In genomic region chr4:52726625-52727297, GRCm38 (mm10) we compare ENCODE assay signal across 8 mouse cellular contexts.
DNase-seq lines count a peak whose midpoint lies in the region; ATAC-seq lines count a peak whose summit lies in the region.

No protein-coding gene starts in this region.

- no peak overlapping the region for H3K4me2 ChIP-seq in liver, embryonic 11.5 days
- peak overlapping the region; percentile 29; the same call in 1 of the 2 replicates for H3K4me2 ChIP-seq in hindbrain, embryonic 14.5 days (replicated peaks)
- H3K4me2 ChIP-seq in midbrain, embryonic 16.5 days (ENCODE audit: low read length), result peak overlapping the region; percentile 32; the same call in 1 of the 2 replicates

- no peak overlapping the region for H3K27ac ChIP-seq in liver, embryonic 11.5 days (ENCODE audit: low read depth, low read length)
- H3K27ac ChIP-seq in forebrain, embryonic 10.5 days, result no peak overlapping the region
- H3K27ac ChIP-seq in hindbrain, embryonic 14.5 days, result peak overlapping the region; percentile 64
- peak overlapping the region; percentile 47 for H3K27ac ChIP-seq in midbrain, embryonic 16.5 days (ENCODE audit: low read length)

- DNase-seq in liver, result peak; percentile 42
- no peak for DNase-seq in liver, embryonic 11.5 days (ENCODE audit: low spot score)
- peak; percentile 61 for DNase-seq in brain, embryonic 18.5 days (ENCODE audit: low read depth, low spot score)
- peak; percentile 56 for DNase-seq in forebrain, embryonic 10.5 days (ENCODE audit: extremely low spot score, low spot score)
- DNase-seq in hindbrain, embryonic 14.5 days (ENCODE audit: low spot score), result peak; percentile 97
- peak; percentile 77 to 88 for DNase-seq in left cerebral cortex, postnatal 14 days (ENCODE audit: low spot score in 2 of 2)
- peak; percentile 34 for DNase-seq in testis, postnatal 14 days (ENCODE audit: low spot score)

- 27% methylated on average over 14 of the region's 14 CpGs for WGBS in liver, embryonic 11.5 days
- WGBS in forebrain, embryonic 10.5 days, result 33% methylated on average over 14 of the region's 14 CpGs
- WGBS in hindbrain, embryonic 14.5 days, result 21% methylated on average over 14 of the region's 14 CpGs
- WGBS in midbrain, embryonic 16.5 days, result 23% methylated on average over 14 of the region's 14 CpGs

- no peak overlapping the region for H3K9ac ChIP-seq in liver, embryonic 11.5 days (ENCODE audit: low read depth, low read length)
- H3K9ac ChIP-seq in hindbrain, embryonic 14.5 days, result no peak overlapping the region
- H3K9ac ChIP-seq in midbrain, embryonic 16.5 days (ENCODE audit: low read depth, low read length), result no peak overlapping the region

- H3K9me3 ChIP-seq in liver, embryonic 11.5 days (ENCODE audit: control insufficient read depth, low read length), result no peaks in the 10 kb centered on the region
- H3K9me3 ChIP-seq in forebrain, embryonic 10.5 days, result no peaks in the 10 kb centered on the region
- H3K9me3 ChIP-seq in hindbrain, embryonic 14.5 days (ENCODE audit: control insufficient read depth, low read length), result no peaks in the 10 kb centered on the region
- H3K9me3 ChIP-seq in midbrain, embryonic 16.5 days (replicated peaks; ENCODE audit: control insufficient read depth, low read length, poor library complexity, severe bottlenecking), result no peaks in the 10 kb centered on the region

- no peaks in the 10 kb centered on the region for H3K36me3 ChIP-seq in liver, embryonic 11.5 days (ENCODE audit: control insufficient read depth, insufficient read depth, low read length)
- H3K36me3 ChIP-seq in forebrain, embryonic 10.5 days (replicated peaks), result no peaks in the 10 kb centered on the region
- no peaks in the 10 kb centered on the region for H3K36me3 ChIP-seq in hindbrain, embryonic 14.5 days (replicated peaks; ENCODE audit: control insufficient read depth, insufficient read depth)
- H3K36me3 ChIP-seq in midbrain, embryonic 16.5 days (ENCODE audit: control insufficient read depth, insufficient read depth, low read length), result no peaks in the 10 kb centered on the region

- H3K4me1 ChIP-seq in liver, embryonic 11.5 days (replicated peaks; ENCODE audit: control insufficient read depth, insufficient read depth, low read length), result no peaks in the 10 kb centered on the region
- H3K4me1 ChIP-seq in forebrain, embryonic 10.5 days, result no peaks in the 10 kb centered on the region
- H3K4me1 ChIP-seq in hindbrain, embryonic 14.5 days (replicated peaks; ENCODE audit: control insufficient read depth, insufficient read depth, low read length), result no peaks in the 10 kb centered on the region; the same call in 1 of the 2 replicates
- H3K4me1 ChIP-seq in midbrain, embryonic 16.5 days (ENCODE audit: control insufficient read depth, insufficient read depth, low read length), result no peaks in the 10 kb centered on the region

- H3K27me3 ChIP-seq in liver, embryonic 11.5 days (replicated peaks; ENCODE audit: control insufficient read depth, insufficient read depth, low read length), result no peaks in the 10 kb centered on the region
- no peaks in the 10 kb centered on the region for H3K27me3 ChIP-seq in forebrain, embryonic 10.5 days (ENCODE audit: poor library complexity, severe bottlenecking)
- no peaks in the 10 kb centered on the region for H3K27me3 ChIP-seq in hindbrain, embryonic 14.5 days (ENCODE audit: control insufficient read depth, insufficient read depth, low read length)
- H3K27me3 ChIP-seq in midbrain, embryonic 16.5 days (ENCODE audit: control insufficient read depth, insufficient read depth, low read depth, low read length), result no peaks in the 10 kb centered on the region; the same call in 1 of the 2 replicates

- H3K4me3 ChIP-seq in liver, embryonic 11.5 days (ENCODE audit: low read depth, low read length), result no peak overlapping the region
- no peak overlapping the region for H3K4me3 ChIP-seq in forebrain, embryonic 10.5 days
- H3K4me3 ChIP-seq in hindbrain, embryonic 14.5 days (replicated peaks; ENCODE audit: low read length), result no peak overlapping the region
- H3K4me3 ChIP-seq in midbrain, embryonic 16.5 days (ENCODE audit: low read depth, low read length), result no peak overlapping the region

- intact Hi-C loops in left cerebral cortex, postnatal 14 days (cut with DNase I), result loop anchor here (10.0 kb wide), 1 partner anchor 572 kb away; no protein-coding TSS in a partner anchor

- ATAC-seq in liver, embryonic 11.5 days (replicated peaks; ENCODE audit: low FRiP score), result no peak
- ATAC-seq in hindbrain, embryonic 14.5 days (ENCODE audit: low FRiP score), result peak; percentile 88; the same call in 1 of the 2 replicates
- peak; percentile 89 for ATAC-seq in midbrain, embryonic 16.5 days

Comparison
In these comparisons a context has a peak if more than half of its experiments do, and no peak if none do; other contexts are left out.
1. H3K27ac ChIP-seq: peak in hindbrain, embryonic 14.5 days (single experiment) and midbrain, embryonic 16.5 days (single experiment); none in liver, embryonic 11.5 days (single experiment) and forebrain, embryonic 10.5 days (single experiment).